Mouse (Mus musculus) kidney, adult 2 months (tissue): Measurements from ENCODE around the gene Rpl32.

Experiments
- CTCF ChIP-seq: fragments of 200-500 bp; conservative IDR thresholded peaks from 2 replicates; pipeline ENCODE4 v1.5.1; 2011; ENCODE audit warnings: low read depth, mild to moderate bottlenecking, control low read depth, low read length, moderate library complexity, mixed read lengths; ENCODE audit not compliant: insufficient read depth, insufficient read length
- POLR2A ChIP-seq: fragments of 200-500 bp; IDR thresholded peaks from one replicate; pipeline ENCODE4 v1.6.1; 2011; ENCODE audit warnings: low read depth, low read length, control low read depth

GRCm38 (mm10) chr6:115764179-115764578, 44.4 kb downstream of the Rpl32 start:
- TF ChIP-seq CTCF (no peak), POLR2A (no peak)
